In the genomic region with DNA sequence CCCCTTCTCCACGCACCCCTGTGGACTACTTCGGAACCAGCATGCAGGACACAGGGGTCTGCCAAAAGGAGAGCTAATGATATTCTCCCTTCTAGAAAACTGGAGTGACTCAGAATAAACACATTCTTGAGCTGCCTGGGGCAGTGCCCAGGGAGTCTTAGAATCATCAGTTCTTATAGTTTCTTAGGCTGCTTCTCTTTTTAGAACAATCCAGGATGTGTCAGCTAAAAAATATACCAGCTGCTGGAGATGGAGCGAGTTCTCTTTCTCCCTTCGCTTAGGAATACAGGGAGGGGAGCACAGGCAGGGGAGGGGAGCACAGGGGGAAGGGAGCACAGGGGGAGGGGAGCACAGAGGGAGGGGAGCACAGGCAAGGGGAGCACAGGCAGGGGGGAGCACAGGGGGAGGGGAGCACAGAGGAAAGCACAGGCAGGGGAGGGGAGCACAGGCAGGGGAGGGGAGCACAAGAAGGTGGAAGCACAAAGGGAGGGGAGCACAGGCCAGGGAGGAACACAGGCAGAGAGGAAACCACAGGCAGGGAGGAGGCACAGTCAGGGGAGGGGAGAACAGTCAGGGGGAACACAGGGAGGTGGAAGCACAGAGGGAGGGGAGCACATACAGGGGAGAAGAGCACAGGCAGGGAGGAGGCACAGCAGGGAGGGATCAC, we compare ENCODE assay signal across 8 mouse cellular contexts. TPM values are rescaled to one million over a fixed set of nuclear protein-coding genes. Genes with fewer than 3 reads are reported as not detected.
DNase-seq lines count a peak whose midpoint lies in the region; ATAC-seq and TF ChIP-seq lines count a peak whose summit lies in the region.

No protein-coding gene starts in this region.

- 24% methylated on average over 4 of the region's 4 CpGs for WGBS in lung, embryonic 14.5 days
- 43% methylated on average over 4 of the region's 4 CpGs for WGBS in lung, adult 2 months
- 46% methylated on average over 4 of the region's 4 CpGs for WGBS in midbrain, embryonic 16.5 days

- no peaks in the 10 kb centered on the region for H3K27me3 ChIP-seq in lung, embryonic 14.5 days (ENCODE audit: insufficient read depth, low read length)
- no peaks in the 10 kb centered on the region for H3K27me3 ChIP-seq in midbrain, embryonic 16.5 days (ENCODE audit: control insufficient read depth, insufficient read depth, low read depth, low read length)

- ATAC-seq in lung, embryonic 14.5 days (ENCODE audit: insufficient read depth), result peak; percentile 67
- ATAC-seq in midbrain, embryonic 16.5 days, result 0 out of 2 replicates have a peak, but pooled peaks have one; percentile 25

- H3K4me2 ChIP-seq in lung, embryonic 14.5 days, result no peak overlapping the region
- H3K4me2 ChIP-seq in midbrain, embryonic 16.5 days (ENCODE audit: low read length), result no peak overlapping the region

- H3K4me3 ChIP-seq in lung, embryonic 14.5 days (ENCODE audit: low read depth, low read length), result no peak overlapping the region
- H3K4me3 ChIP-seq in lung, adult 2 months (replicated peaks; ENCODE audit: extremely low read depth, low read depth, low read length), result no peak overlapping the region
- no peak overlapping the region for H3K4me3 ChIP-seq in embryonic fibroblast, embryonic 13.5 days (ENCODE audit: insufficient read depth, low read length)
- no peak overlapping the region for H3K4me3 ChIP-seq in midbrain, embryonic 16.5 days (ENCODE audit: low read depth, low read length)

- DNase-seq in lung, embryonic 14.5 days, result peak; percentile 68
- no peak for DNase-seq in lung, adult 2 months
- DNase-seq in left cerebral cortex, adult 8-10 months (ENCODE audit: low spot score in 2 of 2), result peak; percentile 46 to 78
- no peak for DNase-seq in embryo, embryonic 9.5 days (ENCODE audit: extremely low spot score)
- no peak for DNase-seq in embryo, embryonic 10 days (ENCODE audit: low spot score)
- DNase-seq in spleen, adult 12 weeks (ENCODE audit: low spot score), result no peak

- no peak for TF ChIP-seq POLR2A in lung, adult 2 months (IDR thresholded peaks at IDR 0.05; ENCODE audit: borderline replicate concordance, extremely low read depth, low read depth, low read length)
- TF ChIP-seq POLR2A in embryonic fibroblast, embryonic 13.5 days (IDR thresholded peaks at IDR 0.05; ENCODE audit: low read depth, low read length), result no peak

- H3K9ac ChIP-seq in lung, embryonic 14.5 days, result no peak overlapping the region
- no peak overlapping the region for H3K9ac ChIP-seq in midbrain, embryonic 16.5 days (ENCODE audit: low read depth, low read length)

- no peaks in the 10 kb centered on the region for H3K4me1 ChIP-seq in lung, embryonic 14.5 days (ENCODE audit: insufficient read depth)
- peaks cover 10% of the 10 kb centered on the region for H3K4me1 ChIP-seq in lung, adult 2 months (ENCODE audit: control insufficient read depth, insufficient read depth, low read length)
- H3K4me1 ChIP-seq in embryonic fibroblast, embryonic 13.5 days (ENCODE audit: control insufficient read depth, insufficient read depth, low read length), result peaks cover 9% of the 10 kb centered on the region
- peaks cover 2% of the 10 kb centered on the region; the same call in 1 of the 2 replicates for H3K4me1 ChIP-seq in midbrain, embryonic 16.5 days (ENCODE audit: control insufficient read depth, insufficient read depth, low read length)

- H3K36me3 ChIP-seq in lung, embryonic 14.5 days (ENCODE audit: insufficient read depth), result no peaks in the 10 kb centered on the region
- no peaks in the 10 kb centered on the region for H3K36me3 ChIP-seq in midbrain, embryonic 16.5 days (ENCODE audit: control insufficient read depth, insufficient read depth, low read length)

- TF ChIP-seq CTCF in lung, embryonic 14.5 days (IDR thresholded peaks at IDR 0.05; ENCODE audit: low read depth), result no peak
- no peak for TF ChIP-seq CTCF in lung, adult 2 months (IDR thresholded peaks at IDR 0.05; ENCODE audit: insufficient read depth, low read length)
- TF ChIP-seq CTCF in embryonic fibroblast, embryonic 13.5 days (IDR thresholded peaks at IDR 0.05; ENCODE audit: borderline replicate concordance, insufficient read depth, low read length), result no peak

- H3K27ac ChIP-seq in lung, embryonic 14.5 days (ENCODE audit: low read depth), result peak overlapping the region; percentile 60
- peak overlapping the region; percentile 63 for H3K27ac ChIP-seq in embryonic fibroblast, embryonic 13.5 days (ENCODE audit: insufficient read depth, low read length)
- H3K27ac ChIP-seq in midbrain, embryonic 16.5 days (ENCODE audit: low read length), result peak overlapping the region; percentile 44; the same call in 1 of the 2 replicates

- no peaks in the 10 kb centered on the region for H3K9me3 ChIP-seq in lung, embryonic 14.5 days (ENCODE audit: low read depth, low read length)
- no peaks in the 10 kb centered on the region for H3K9me3 ChIP-seq in midbrain, embryonic 16.5 days (replicated peaks; ENCODE audit: control insufficient read depth, low read length, poor library complexity, severe bottlenecking)

RNA-seq across cellular contexts. Expression of a gene that starts 12.0 kb away (rescaled TPM):
- polyA plus RNA-seq in lung, embryonic 14.5 days (2014; fragmentation: Nextera tagmentation; extraction: Ambion mirVana), result 44.3 and 44.6 TPM in 2 replicates
- polyA plus RNA-seq in lung, adult 2 months (2012; rRNA removed), result 20.1 and 24.5 TPM in 2 replicates
- polyA plus RNA-seq in embryonic fibroblast, embryonic 13.5 days (2011; ENCODE audit: insufficient read length, low read depth, missing spikeins), result 102 and 113 TPM in 2 replicates
- total RNA-seq in left cerebral cortex, adult 8-10 months (2022), result 10 to 100 TPM; 58.7 to 64.0 (median 59.9) TPM
- 45.0 and 47.9 TPM in 2 replicates for polyA plus RNA-seq in midbrain, embryonic 16.5 days (2015; fragmentation: Nextera tagmentation; extraction: Ambion mirVana)

RNA-seq across cellular contexts. Expression of a gene that starts 52.9 kb away (rescaled TPM):
- polyA plus RNA-seq in lung, embryonic 14.5 days (2014; fragmentation: Nextera tagmentation; extraction: Ambion mirVana), result not detected in 2 replicates
- polyA plus RNA-seq in lung, adult 2 months (2012; rRNA removed), result not detected in 2 replicates
- not detected in 2 replicates for polyA plus RNA-seq in embryonic fibroblast, embryonic 13.5 days (2011; ENCODE audit: insufficient read length, low read depth, missing spikeins)
- not detected for total RNA-seq in left cerebral cortex, adult 8-10 months (2022)
- polyA plus RNA-seq in midbrain, embryonic 16.5 days (2015; fragmentation: Nextera tagmentation; extraction: Ambion mirVana), result not detected in 2 replicates

Comparison
In these comparisons a context has a peak if more than half of its experiments do, and no peak if none do; other contexts are left out.
1. DNase-seq: peak in lung, embryonic 14.5 days (single experiment) and left cerebral cortex, adult 8-10 months (2 of 2); none in lung, adult 2 months (single experiment), embryo, embryonic 9.5 days (single experiment), embryo, embryonic 10 days (single experiment) and spleen, adult 12 weeks (single experiment).
2. Peak in every context shown above with its lines, with median percentiles within 50 percentile points of each other: H3K27ac ChIP-seq.